Mouse (Mus musculus): Measurements from ENCODE around the gene Add3.

Gene Add3

DNA sequence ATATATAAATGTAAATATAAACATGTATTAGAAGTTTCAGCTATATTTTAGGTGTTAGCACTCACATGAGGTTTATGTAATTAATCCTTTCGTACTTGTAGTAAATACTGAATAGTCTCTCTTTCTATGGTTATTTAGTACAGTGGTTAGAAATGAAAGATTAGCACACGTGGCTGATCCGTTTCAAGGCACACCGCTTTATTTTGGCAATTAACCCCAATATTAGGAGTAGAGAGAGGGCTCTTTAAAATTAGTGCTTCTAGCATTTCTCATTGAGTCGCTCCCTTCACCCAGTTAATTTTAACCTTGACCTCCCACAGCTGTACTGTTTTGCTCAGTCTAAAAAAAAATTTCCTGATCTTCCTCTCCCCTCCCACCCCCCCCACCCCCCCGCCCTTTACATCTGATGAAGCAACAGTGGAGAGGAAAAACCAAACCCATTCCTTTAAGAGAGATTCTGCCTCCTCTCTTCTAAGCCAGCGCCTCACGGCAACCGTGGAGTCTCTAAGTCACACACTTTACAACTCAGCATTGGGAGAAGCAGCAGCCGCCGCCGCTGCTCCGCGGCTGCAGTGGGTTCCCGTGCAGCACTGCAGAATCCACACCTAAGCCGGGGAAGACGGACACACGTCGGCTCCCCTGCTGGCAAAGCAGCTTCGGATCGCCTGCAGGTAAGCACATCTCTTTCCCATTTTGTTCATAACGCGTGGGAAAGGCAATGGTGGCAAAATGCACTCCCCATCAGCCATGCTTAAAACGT, at the start of gene Add3:
Gene Add3 (plus strand): TSS at position 400 of the 760 bp plus-strand sequence.
- peak; percentile 58 for DNase-seq (ENCODE audit: low read depth, low spot score)

DNA sequence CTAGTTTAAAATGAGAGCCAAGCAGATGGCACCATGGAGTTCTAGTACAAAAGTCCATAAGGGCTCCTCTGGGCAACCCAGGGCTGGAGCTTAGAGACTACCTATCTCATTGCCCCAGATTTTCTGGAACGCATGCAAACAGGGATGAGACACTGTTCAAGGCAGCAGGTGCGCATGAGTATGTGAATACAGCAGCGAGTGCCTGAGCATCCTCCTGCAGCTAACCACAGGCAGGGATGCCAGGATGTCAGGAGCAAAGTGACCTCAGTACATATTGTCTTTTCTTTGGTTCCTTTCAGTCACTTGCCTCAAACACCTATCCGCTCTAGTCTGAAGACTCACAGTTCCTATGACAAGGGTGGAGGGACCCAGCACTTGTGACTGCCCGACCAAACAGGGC, 49.6 kb upstream of the Add3 start:
- DNase-seq (ENCODE audit: low read depth, low spot score) = no peak

DNA sequence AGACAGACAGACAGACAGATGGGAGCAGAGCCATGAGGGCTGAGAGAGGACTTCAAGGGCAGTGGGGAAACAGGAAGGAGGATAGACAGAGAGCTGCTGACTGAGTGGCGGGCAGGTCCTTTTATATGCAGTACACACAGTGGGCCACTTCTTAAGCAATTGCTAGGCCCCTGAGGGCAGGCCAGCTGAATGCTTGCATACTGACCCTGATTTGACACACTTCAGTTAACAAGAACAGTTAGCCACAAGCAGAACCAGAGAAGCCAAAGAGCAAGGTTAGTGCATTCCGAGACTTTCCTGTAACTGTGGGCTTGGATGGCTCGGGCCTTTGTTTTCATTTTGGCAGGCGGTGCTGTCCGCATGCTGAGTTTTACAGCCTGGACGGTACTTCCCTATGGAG, 48.0 kb upstream of the Add3 start:
- no peak for DNase-seq (ENCODE audit: low read depth, low spot score)

DNA sequence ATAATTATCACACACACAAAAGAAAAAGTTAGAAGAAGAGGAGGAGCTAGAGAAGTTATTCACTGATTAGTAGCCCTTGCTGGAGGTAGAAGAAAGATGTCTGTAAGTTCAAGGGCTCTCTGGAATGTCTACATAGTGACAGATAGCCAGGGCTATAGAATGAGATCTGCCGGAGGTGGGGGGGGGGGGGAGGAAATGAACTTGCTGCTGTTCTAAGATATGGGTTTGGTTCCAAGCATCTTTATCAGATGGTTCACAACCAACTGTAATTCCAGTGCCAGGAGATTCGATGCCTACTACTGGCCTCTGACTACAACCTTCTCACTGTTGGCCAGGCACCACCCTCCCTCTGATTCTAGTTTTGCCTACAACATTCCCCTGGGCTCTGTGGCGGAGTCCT, 46.9 kb upstream of the Add3 start:
- no peak for DNase-seq (ENCODE audit: low read depth, low spot score)

DNA sequence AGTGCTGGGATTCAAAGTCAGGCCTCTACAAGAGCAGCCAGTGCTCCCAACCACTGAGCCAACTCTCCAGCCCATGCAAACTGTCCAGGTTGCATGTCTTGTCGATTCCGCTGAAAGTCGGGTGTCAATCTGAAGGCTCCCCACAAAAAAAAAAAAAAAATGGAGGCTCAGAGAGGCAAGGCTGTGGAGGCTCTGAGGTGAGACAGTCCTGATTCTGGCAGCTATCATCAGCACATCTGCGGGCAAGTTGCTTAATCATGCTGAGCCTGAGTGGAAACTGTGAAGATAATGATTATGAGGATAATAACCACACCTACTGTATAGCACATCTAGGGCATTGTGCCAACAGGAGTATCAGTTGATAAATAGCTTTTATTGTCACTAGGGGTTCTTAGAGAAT, 45.6 kb upstream of the Add3 start:
- no peak for DNase-seq (ENCODE audit: low read depth, low spot score)

DNA sequence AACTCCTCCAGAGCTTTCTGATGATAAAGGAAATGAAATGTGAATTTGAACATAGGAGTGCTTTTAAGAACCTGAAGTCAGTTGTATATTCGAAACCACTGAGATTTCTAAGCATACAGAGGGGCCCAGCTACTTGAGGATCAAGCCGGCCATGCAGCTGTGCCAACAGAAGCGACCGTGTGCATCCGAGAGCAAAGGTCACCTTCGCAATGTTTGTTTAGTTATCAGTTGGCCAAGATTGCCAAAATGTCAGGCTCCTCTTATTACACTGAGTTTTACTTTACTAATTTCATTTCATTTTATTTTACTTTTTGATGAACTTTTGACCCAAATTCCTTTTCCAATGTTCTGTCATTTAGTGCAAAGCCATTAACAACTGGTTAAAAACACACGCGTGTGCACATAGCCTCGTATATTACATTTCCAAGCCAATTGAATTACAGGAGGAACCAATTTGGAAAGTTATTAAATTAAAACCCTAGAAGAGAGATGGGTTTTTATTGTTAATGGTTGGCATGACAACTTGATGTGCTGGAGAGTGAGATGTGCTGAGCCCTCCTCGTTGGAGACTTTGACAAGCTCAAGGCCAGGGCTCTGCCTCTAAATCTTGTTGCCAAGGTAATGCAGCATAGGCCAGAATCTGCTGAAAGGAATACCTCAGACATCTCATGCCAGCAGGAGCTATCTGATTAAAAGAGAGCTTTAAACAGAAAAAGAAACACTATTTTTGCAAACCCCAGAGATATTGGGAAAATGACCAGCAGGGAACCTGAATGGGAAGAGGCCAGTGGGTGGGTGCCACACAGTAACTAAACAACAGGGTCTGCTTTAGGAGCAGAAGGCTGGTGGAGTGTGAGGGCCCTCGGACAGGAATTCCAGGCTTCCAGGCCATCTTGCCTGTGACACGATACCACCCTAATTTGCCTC, 38.6 kb upstream of the Add3 start:
- no peak for DNase-seq (ENCODE audit: low read depth, low spot score)

DNA sequence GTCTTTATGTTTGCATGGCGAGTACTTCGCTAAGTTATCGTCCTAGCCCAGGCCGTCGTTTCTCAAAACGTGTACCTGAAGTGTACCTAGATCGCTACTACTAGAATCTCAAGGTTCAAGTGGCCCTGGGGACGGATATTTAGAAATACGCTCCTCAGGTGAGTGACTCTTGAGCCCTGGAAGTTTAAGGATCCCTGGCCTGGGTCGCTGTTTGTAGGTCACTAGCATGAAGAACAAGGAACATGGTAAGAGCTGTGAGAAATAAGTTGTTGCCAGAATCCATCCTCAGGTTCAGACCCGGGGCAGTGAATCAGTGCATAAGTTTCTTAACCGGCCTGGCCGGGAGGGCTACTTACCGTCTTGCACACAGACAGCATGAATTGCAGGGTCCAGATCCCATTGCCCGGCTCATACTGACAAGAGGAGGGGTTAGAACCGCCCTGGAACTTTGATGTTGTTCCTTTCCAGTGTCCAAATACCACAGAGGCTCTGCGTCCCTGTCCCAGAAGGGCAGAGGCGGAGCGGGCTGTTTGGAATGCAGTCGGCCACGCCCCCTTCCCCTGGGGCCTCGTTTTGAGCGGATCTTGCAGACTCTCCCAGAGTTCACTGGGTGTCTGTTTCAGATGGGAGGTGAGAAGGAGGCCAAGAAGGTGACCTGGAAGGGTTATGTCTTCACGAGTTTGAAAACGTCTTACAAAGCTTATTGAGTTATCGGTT, 34.7 kb upstream of the Add3 start:
- no peak for DNase-seq (ENCODE audit: low read depth, low spot score)

DNA sequence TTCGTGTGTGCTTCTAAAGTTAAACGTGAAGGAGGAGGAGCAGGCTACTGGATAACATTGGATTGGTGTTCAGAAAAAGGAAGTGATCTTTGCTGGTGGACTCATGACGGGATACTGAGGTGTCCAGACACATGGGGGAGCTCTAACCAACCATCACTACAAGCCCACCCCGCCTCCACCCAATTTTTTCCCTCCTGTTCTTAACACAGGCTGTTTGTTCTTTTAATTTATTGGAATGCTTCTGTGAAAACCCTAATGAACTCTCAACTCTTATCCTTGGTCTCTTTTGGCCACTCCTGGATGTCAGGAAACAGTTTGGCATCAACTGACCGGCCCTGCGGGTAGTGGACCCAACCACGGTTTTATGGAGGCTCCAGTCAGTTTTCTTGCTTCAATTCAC, 33.3 kb upstream of the Add3 start:
- peak; percentile 63 for DNase-seq (ENCODE audit: low read depth, low spot score)

DNA sequence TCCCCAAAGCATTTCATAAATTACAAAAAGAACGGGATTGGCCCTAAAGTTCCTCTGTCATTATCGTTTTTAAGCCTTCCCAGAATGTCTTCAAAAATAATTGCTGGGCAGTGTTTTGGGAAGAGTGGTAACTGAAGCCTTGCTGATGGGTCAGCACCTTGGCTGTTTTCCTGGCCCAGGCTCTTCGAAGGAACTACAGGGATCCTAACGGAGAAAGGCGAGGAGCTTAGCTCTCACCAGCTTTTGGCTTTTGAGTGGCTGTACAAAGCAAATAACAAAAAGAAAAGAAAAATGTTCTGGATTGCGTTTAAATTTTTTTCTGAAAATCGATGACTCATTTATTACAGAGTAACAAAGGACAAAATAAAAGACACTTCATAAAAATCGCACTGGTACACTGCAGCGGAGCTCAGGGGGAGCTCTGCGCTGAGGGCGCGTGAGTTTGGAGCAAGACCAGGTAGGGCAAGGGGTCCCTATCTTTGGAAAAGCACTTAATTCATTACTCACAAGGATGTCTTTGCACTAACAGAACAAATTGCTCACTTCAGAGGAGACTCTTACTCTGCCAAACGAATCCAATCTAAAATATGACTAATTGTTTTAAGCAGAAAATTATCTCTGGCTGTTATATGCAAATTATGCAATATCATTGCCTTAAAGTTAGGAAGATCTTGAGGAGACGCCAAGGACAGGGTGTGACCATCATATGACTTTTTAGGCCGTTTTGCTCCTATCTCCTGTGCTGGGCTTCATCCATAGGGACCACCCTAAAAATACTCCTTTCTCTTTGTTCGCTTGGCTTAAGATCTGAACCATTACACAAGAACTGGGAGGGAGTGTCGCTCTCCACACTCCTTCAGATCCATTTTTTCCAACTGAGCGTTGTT, 32.6 kb upstream of the Add3 start:
- DNase-seq (ENCODE audit: low read depth, low spot score) = no peak

DNA sequence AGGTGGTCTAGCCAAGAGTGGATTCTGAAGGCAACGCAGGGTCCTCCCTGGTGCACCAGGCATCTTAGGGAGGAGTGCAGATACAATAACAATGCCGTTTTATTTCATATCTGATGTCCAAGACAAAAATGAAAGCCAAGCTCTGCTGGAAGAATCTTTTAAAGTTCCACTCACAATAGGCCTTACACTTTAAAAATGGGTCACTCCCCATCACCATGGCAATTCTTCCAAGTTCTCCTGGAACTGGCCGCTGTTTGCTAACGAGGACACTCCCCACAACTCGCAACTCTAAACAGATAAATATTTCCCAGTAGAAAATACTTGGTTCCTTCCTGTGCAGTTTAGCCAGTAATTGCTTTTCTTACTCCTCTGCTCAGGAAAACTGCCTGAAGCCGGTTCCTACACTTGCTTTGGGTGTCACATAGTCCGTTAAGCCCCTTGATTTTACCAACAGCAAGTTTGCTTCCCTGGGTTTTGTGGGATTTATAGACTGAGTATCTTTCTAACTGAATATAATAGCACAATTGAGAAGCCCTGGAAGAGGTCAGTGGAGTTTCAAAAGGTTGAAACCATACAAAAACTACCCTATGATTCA, 28.1 kb upstream of the Add3 start:
- no peak for DNase-seq (ENCODE audit: low read depth, low spot score)

DNA sequence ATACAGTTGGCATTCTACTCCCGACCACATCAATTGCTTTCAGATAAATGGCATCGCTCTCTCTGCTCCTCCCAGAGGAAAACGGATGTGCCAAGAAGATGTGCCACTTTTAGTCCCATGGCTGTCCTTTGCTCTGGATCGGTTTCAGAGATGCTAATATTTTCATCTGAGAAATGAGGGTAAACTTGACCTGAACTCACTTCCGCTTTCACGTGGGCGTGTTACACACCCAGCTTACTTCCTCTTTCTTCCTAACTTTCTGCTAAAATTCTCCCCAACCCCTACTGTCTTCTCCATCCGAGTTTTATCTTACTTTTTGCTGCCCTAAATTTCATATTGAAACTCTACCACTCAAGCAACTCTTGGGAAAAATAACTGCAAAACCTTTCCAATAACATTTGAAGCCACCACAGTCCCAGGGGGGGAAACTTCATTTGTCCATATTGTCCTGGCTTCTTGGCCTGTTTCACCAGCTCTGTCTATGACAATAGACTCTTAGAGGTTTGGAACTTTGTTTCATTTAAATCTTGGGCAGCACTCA, 20.9 kb upstream of the Add3 start:
- DNase-seq (ENCODE audit: low read depth, low spot score) = peak; percentile 48

DNA sequence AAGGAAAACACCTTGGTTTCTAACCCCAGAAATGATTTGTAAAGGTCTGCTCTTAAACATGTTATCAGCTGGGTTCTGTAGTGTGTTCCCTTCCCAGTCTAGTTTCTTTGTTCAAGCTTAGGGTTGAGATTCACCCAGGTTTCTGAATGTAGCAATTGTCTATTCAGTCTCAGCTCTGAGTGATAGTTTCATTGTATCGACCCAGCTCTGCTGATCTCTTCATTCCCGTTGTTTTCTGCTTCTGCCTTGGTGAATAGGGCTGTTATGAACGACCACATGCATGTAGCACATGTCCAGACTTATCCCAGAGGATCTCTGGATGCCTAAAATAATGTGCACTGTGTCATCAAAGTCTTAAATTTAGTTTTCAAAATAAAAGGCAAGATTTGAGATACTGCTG, 19.8 kb upstream of the Add3 start:
- no peak for DNase-seq (ENCODE audit: low read depth, low spot score)

DNA sequence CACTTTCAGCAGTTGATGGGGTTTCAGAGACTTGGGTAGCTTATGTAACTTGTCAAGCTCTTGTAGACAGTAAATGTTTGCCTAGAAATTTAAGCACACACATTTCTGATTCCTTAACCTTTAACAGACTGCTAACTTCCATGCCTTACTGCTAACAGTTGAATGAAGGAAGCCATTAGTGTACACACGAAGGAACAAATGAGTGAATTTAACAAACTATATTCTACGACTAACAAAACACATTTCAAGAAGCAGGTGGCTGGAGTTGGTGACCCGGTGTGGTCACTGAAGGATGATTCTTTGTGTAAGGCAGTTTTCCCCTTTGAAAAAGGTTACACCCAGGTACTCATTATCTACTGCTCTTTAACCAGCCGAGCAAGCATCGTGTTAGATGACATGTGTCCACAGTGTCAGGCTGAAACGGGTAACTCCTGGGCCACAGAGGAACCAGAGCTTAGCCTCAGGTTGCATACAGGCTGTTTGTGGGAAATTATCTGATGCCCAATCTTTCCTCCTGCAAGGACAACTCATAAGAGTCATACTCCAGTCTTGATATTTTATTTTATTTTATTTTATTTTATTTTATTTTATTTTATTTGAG, 17.5 kb upstream of the Add3 start:
- DNase-seq (ENCODE audit: low read depth, low spot score) = no peak

DNA sequence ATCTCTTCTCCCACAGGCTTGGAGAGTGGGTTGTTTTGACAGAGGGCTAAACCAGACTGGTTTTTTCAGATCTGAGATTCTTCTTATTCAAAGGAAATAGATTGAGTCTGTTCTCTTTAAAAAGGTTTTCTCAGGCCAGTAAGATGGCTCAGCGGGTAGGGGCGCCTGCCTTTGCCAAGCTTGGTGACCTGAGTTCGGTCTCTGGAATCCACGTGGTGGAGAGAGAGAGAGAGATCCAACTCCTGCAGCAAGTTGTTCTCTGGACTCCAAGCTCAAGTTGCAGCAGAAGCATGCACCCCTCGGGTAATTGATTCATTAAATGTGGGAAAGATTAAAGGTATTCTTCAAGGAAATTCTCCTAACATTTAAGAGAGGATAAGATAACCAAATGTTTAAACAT, 16.9 kb upstream of the Add3 start:
- DNase-seq (ENCODE audit: low read depth, low spot score) = no peak

DNA sequence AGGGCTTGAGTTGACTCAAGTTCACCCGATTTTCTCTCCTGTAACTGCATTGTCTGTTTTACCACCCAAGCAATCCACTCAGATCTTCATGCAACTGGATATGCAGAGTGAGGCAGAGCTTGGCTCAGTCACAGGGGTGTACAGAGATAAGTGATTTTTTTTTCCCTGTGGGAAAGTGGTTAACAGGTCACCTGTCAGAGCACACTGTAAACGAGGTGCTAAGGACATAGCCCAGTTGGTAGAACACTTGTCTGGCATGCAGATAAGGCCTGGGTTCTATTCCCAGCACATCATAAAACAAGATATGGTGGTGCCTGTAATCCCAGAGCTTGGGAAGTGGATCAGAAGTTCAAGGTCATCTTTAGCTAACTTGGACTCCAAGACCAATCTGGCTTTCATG, 14.6 kb upstream of the Add3 start:
- no peak for DNase-seq (ENCODE audit: low read depth, low spot score)

DNA sequence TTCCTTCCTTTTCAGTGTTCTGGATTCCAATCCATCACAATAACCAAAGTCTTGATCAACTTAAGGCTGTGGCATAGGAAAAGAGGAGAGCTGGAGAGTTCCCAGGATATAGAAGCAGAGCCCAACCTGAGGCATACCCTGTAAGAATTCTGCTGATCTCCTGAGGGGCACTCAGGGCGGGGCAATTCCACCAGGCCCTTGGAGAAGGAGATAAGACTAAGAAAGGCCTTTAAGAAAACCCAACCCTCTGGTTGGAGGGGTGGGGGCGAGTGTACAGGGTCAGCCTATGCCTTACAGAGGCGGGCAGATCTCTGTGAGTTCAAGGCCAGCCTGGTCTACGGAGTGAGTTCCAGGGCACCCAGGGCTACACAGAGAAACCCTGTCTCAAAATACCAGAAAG, 13.7 kb upstream of the Add3 start:
- no peak for DNase-seq (ENCODE audit: low read depth, low spot score)

DNA sequence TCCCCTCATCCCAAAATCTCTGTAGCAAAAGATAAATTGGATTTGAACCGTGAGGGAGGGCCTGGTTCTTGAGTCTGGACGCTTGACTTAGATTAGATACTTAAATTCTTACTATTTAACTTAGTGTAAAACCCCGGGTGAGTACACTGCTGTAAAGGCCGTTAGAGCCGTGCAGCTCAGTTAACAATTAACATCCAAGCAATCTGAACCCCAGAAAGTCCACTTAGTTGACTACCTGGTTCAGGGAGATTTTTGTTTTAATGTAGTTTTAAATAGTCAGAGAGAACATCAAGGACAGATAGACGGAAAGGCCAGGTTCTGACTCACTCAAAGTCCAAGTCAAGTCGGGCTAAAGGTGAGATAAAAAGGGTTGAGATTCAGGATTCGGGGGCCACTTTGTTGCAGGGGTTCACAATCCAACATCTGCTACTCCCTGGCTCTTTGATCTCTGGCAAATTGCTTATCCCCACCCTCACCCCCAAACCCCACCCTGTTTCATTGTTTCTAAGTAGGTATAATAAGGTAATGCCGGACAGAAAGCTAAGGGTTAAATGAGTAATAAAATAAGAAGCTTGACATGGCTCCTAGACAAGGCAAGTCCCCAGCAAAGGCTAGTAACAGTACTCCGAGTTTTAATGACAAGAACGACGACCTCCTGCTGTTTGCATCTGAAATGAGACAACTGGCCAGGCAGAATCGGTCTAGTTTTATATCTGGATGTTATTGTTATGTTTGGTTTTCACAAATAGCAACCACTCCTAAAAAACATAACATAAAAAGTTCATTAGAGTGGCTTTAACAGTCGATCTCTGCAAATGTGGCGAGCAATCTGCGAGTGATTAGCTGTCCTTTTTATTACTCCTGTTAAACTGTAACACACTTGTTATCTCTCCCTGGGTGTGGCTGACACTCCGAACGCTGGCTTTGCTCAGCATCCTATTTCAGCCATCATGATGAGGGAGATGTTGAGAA, 12.6 kb upstream of the Add3 start:
- no peak for DNase-seq (ENCODE audit: low read depth, low spot score)

DNA sequence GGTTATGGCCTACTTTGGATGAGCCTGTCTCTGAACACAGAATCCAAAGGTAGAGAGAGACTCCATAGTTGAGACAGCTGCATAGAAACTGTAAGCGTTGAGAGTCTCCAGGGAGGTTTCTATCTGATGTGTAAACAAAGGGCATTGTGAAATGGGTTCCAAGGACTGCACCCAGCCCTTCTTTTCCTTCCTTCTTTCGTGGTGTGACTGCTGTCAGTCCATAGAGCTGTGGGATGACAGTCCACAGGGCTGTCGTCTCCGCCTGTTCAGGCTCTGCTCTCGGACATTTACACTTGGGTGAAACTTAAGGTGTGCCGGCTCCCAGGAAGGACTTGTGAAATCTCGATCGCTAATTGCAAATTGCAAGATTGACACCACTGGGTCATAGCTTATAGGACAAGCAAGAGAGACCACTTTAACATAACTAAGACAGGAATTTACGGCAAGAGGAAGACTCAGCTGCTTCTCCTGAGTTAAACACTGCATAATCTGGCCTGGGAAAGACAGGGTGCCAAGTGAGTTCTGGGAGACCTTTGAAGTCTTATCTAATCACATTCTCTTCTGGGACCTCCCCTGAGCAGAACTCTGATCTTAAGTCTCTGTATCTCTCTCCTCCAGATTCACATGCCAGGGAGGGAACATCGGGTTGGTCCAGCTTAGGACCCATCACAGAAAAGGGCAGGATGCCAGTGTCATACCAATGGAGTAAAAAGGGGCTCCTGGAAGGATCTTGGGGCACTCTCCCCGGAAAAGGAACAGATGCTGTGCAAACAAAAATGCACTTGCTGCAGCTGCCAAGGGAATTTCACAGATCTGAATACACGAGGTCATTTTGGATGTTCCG, 11.5 kb upstream of the Add3 start:
- DNase-seq (ENCODE audit: low read depth, low spot score) = no peak

Data from CD4-positive, CD25-positive, alpha-beta regulatory T cell, adult 2 months (primary cell).